Mouse (Mus musculus) kidney, adult 2 months (tissue): ENCODE data around the gene Il5. TPM values are rescaled to one million over a fixed set of nuclear protein-coding genes. Genes with fewer than 3 reads are reported as not detected.
A peak's percentile ranks its signal among the peaks of the same experiment; 100 is the strongest.

Experiments used
- DNase-seq: peaks from one replicate; pipeline ENCODE4 v3.0.0; 2021
- H3K27ac ChIP-seq: fragments of 200-500 bp; 2 replicates; pipeline ENCODE4 v1.5.1; 2012; ENCODE audit warnings: low read depth, low read length, control low read depth, inconsistent platforms; ENCODE audit not compliant: insufficient read depth
- H3K27me3 ChIP-seq: fragments of 200-500 bp; replicated peaks from 2 replicates; pipeline ENCODE4 v1.6.1; 2012; ENCODE audit warnings: mild to moderate bottlenecking, moderate library complexity, low read length, inconsistent platforms; ENCODE audit not compliant: control insufficient read depth, insufficient read depth
- H3K36me3 ChIP-seq: fragments of 200-500 bp; 2 replicates; pipeline ENCODE4 v1.6.1; 2012; ENCODE audit warnings: mild to moderate bottlenecking, moderate library complexity, low read length, inconsistent platforms; ENCODE audit not compliant: control insufficient read depth, insufficient read depth
- H3K4me1 ChIP-seq: fragments of 200-500 bp; 2 replicates; pipeline ENCODE4 v1.6.1; 2011; ENCODE audit warnings: low read length; ENCODE audit not compliant: control insufficient read depth, insufficient read depth
- H3K4me3 ChIP-seq: fragments of 200-500 bp; 2 replicates; pipeline ENCODE4 v1.5.1; 2011; ENCODE audit warnings: mild to moderate bottlenecking, low read depth, low read length, control low read depth; ENCODE audit not compliant: insufficient read depth
- CTCF ChIP-seq: fragments of 200-500 bp; conservative IDR thresholded peaks from 2 replicates; pipeline ENCODE4 v1.5.1; 2011; ENCODE audit warnings: low read depth, mild to moderate bottlenecking, control low read depth, low read length, moderate library complexity, mixed read lengths; ENCODE audit not compliant: insufficient read depth, insufficient read length
- POLR2A ChIP-seq: fragments of 200-500 bp; IDR thresholded peaks from one replicate; pipeline ENCODE4 v1.6.1; 2011; ENCODE audit warnings: low read depth, low read length, control low read depth
- WGBS: fragments of 180-500 bp; shearing (Covaris S2); methylation state at CpG from one replicate; pipeline ENCODE4 v1.1.7; 2018; 5-methylcytosine and 5-hydroxymethylcytosine counted together
- polyA plus RNA-seq: library from polyadenylated mRNA; depleted of rRNA; stranded (reverse); fragments of >200 nt; gene quantifications from 2 replicates; pipeline ENCODE4 v1.2.3, GENCODE M21; 2012

The Il5 gene
- polyA plus RNA-seq, 1 experiment, result 0.08 TPM

DNA sequence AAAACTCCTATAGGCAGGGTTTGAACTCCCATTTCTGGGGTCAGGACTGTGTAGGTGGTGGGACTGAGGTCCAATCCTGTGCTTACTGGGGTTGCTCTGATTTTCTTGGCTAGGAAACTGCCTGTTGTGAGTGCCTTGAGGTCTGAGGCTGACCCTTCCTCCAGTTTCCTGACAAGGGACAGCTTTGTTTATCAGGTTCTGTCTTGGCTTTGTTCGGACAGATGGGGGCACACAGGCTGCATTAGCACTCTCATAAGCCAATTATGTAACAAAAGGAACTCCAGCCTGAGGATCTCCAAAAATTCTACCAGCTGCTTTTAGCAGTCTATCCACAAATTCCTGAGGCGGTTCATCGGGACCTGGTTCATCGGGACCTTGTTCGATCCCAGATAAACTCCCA lies 21.8 kb downstream of the Il5 start:
- TF ChIP-seq CTCF (peak; percentile 38), POLR2A (no peak)
- WGBS, result 48% methylated on average over 5 of the region's 5 CpGs
- Histone ChIP-seq H3K4me3 (no peak overlapping the region), H3K27me3 (no peaks in the 10 kb centered on the region), H3K4me1 (no peaks in the 10 kb centered on the region), H3K27ac (no peak overlapping the region), H3K36me3 (no peaks in the 10 kb centered on the region)
- DNase-seq, result peak; percentile 26

DNA sequence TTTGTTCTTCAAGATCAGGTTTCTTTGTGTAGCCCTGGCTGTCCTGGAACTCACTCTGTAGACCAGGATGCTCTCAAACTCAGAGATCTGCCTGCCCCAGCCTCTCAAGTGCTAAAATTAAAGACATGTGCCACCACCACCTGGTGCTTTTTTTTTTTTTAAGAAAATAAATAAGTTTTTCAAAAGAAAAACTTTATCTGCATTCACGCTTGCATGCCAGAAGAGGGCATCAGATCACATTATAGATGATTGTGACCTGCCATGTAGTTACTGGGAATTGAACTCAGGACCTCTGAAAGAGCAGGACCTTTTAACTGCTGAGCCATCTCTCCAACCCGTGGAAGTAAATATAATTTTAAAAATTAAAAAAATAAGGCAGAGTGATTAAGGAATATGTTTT lies 24.7 kb downstream of the Il5 start:
- TF ChIP-seq POLR2A, result no peak
- TF ChIP-seq CTCF, result no peak
- no peaks in the 10 kb centered on the region for H3K36me3 ChIP-seq
- H3K27me3 ChIP-seq, result no peaks in the 10 kb centered on the region
- 87% methylated on average over 2 of the region's 2 CpGs for WGBS
- no peak overlapping the region for H3K27ac ChIP-seq
- H3K4me3 ChIP-seq, result no peak overlapping the region
- no peak for DNase-seq
- H3K4me1 ChIP-seq, result no peaks in the 10 kb centered on the region

DNA sequence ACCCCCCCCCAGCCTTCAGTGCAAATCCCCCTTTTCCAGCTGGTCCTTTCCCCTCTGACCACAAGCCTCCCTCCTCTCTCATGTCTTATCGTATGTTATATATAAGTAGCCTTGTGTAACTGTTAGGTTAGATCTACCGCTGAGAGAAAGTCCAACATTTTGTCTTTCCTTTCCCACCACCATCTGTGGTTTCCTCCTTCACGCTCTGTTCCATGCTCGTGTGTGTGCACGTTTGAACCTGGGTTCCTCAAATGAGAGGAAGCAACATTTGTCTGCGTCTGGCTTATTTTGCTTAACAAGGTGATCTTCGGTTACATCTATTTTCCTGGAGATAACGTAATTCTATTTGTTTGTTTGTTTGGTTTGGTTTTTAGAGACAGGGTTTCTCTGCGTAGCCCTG lies 27.4 kb downstream of the Il5 start:
- Histone ChIP-seq H3K27ac (no peak overlapping the region), H3K4me3 (no peak overlapping the region), H3K27me3 (no peaks in the 10 kb centered on the region), H3K4me1 (no peaks in the 10 kb centered on the region), H3K36me3 (no peaks in the 10 kb centered on the region)
- DNase-seq, result no peak
- no peak for TF ChIP-seq POLR2A
- no peak for TF ChIP-seq CTCF
- WGBS, result 88% methylated on average over 9 of the region's 9 CpGs

DNA sequence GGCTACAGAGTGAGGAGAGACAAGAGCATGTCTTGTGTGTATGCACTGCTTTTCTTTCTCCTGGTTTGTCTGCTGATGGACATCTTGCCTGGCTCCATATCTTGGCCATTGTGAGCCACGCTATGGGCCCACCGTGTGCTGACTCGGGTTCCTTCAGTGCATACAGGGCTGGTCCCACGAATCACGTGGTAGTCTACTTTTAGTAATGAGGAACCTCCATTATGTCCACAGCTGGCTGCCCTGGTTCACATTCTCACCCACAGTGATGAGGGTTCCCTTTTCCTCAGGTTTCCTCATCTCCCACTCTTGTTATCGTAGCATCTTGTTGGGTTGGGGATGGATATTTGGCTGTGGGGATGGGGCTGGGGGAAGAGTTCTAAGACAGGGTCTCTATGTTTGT lies 28.0 kb downstream of the Il5 start:
- TF ChIP-seq POLR2A (no peak), CTCF (no peak)
- H3K27me3 ChIP-seq, result no peaks in the 10 kb centered on the region
- H3K27ac ChIP-seq, result no peak overlapping the region
- H3K4me1 ChIP-seq, result no peaks in the 10 kb centered on the region
- no peaks in the 10 kb centered on the region for H3K36me3 ChIP-seq
- no peak overlapping the region for H3K4me3 ChIP-seq
- no peak for DNase-seq
- WGBS, result 89% methylated on average over 6 of the region's 6 CpGs

DNA sequence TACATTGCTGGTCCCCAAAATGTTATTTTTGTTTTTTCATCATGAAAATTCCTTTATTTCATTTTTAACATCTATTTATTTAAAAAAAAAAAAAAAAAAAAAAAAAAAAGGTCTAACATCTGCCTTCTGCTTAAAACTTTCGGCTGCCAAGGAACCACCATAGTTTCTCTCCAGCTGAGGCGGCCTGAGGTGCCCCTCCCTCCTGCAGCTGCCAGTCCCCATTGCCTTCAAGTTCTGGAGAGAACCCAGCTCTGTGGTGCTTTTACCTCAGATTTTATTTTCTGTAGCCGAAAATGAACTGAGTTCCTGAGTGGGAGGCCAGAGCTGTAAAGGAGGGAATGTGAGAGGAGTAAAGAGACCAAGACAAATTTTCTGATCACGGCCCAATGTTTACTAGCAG lies 28.7 kb downstream of the Il5 start:
- Histone ChIP-seq H3K27ac (no peak overlapping the region), H3K4me1 (no peaks in the 10 kb centered on the region), H3K36me3 (no peaks in the 10 kb centered on the region), H3K4me3 (no peak overlapping the region), H3K27me3 (no peaks in the 10 kb centered on the region)
- 85% methylated on average over 4 of the region's 4 CpGs for WGBS
- TF ChIP-seq CTCF, result no peak
- no peak for TF ChIP-seq POLR2A
- no peak for DNase-seq

DNA sequence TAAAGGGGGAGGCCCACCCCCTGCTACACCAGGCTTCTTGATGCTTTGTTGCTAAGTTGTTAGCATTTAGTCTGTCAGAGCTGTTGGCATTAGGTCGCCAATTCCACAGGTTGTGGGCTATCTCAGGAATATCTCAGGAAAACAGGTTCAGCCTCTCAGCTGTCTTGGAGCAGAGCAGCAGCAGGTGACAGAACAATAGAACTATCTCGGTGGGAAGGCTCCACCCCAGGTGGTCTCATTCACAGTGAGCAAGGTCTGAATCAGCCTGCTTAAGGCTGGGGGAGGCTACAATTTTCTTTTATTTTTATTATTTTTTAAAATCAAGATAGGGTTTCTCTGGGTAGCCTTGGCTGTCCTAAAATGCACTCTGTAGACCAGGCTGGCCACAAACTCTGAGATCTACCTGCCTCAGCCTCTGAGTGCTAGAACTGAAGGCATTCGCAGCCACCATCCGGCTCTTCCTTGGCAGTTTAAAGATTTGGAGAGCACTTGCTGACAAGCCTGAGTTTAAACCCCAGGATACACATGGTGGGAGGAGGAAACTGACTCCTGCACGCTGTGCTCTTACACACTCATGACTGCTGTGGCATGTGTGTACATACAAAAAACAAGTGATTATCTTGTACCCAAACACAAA lies 29.2 kb downstream of the Il5 start:
- no peak overlapping the region for H3K27ac ChIP-seq
- TF ChIP-seq CTCF (no peak), POLR2A (no peak)
- H3K4me1 ChIP-seq, result no peaks in the 10 kb centered on the region
- 80% methylated on average over 5 of the region's 5 CpGs for WGBS
- no peaks in the 10 kb centered on the region for H3K36me3 ChIP-seq
- H3K27me3 ChIP-seq, result no peaks in the 10 kb centered on the region
- H3K4me3 ChIP-seq, result no peak overlapping the region
- DNase-seq, result no peak

DNA sequence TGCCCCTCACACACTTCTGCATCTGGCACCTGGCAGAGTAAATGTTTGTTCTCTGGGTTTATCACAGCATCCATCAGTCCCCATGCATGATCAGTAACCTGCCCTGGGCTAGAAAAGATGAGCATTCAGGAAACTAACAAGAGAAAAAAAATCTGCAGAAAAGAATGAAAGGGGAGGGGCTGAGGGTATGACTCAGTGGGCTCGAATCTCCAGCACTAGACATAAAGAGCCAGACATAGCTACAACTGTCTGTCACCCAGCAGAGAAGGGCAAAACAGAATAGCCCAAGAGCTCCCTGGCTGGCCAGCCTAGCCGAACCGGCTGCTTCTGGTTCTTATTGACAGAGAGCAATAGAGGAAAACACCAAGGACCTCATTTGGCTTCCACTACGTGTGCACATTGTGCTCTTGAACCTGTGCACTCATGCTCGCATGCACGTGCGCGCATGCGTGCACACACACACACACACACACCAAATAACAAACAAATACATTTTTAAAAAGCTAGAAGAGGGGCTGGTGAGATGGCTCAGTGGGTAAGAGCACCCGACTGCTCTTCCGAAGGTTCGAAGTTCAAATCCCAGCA lies 34.5 kb downstream of the Il5 start:
- no peak for DNase-seq
- Histone ChIP-seq H3K4me1 (peaks cover 15% of the 10 kb centered on the region), H3K27ac (no peak overlapping the region), H3K36me3 (no peaks in the 10 kb centered on the region), H3K27me3 (no peaks in the 10 kb centered on the region), H3K4me3 (no peak overlapping the region)
- TF ChIP-seq POLR2A (no peak), CTCF (no peak)
- 63% methylated on average over 12 of the region's 12 CpGs for WGBS

DNA sequence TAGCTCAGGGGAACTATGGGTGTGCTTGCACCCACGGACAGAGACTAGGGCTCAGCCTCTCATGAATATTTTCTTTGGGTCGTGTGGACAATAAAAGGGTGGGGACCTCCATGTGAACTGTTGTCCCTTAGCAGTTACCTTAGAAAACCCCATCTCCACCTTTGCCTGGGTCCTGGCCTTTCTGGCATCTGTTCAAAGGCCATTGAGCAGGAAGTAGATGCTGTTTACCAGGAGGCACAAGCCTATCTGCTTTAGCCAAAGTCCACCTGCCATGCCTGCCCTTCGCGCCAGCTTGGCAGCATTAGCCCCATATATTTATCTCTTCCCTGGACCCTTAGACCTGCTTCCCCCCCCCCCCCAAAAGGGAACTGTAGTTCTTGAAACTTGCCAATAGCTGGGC lies 37.0 kb downstream of the Il5 start:
- 59% methylated on average over 4 of the region's 4 CpGs for WGBS
- no peak overlapping the region for H3K27ac ChIP-seq
- DNase-seq, result no peak
- no peaks in the 10 kb centered on the region for H3K27me3 ChIP-seq
- no peak overlapping the region for H3K4me3 ChIP-seq
- no peaks in the 10 kb centered on the region for H3K36me3 ChIP-seq
- peaks cover 28% of the 10 kb centered on the region for H3K4me1 ChIP-seq
- TF ChIP-seq POLR2A (no peak), CTCF (no peak)
